Comparison of ENCODE assay signal across 12 mouse cellular contexts in genomic region chr6:72663000-72663399, GRCm38 (mm10). TPM values are rescaled to one million over a fixed set of nuclear protein-coding genes. Genes with fewer than 3 reads are reported as not detected.
DNase-seq lines count a peak whose midpoint lies in the region; ATAC-seq and TF ChIP-seq lines count a peak whose summit lies in the region.
"Had no signal": no experiment of that assay in that cellular context is flagged by ENCODE, and none has a peak within 500 bp of the region (broad histone marks: within the 10 kb centered on the region; RNA-seq: fewer than 3 reads in every experiment).

No protein-coding gene starts in this region.

- TF ChIP-seq EP300 in liver, postnatal 0 days (IDR thresholded peaks at IDR 0.05; ENCODE audit: low read depth) = peak; percentile 23; the same call in 1 of the 2 replicates

- H3K4me1 ChIP-seq in kidney, embryonic 15.5 days = peaks cover 67% of the 10 kb centered on the region
- H3K4me1 ChIP-seq in embryonic fibroblast, embryonic 13.5 days (ENCODE audit: control insufficient read depth, insufficient read depth, low read length) = peaks cover 10% of the 10 kb centered on the region
- H3K4me1 ChIP-seq in intestine, postnatal 0 days (replicated peaks; ENCODE audit: control insufficient read depth, insufficient read depth, low read length) = peaks cover 4% of the 10 kb centered on the region; the same call in 1 of the 2 replicates
- peaks cover 16% of the 10 kb centered on the region for H3K4me1 ChIP-seq in liver, postnatal 0 days (ENCODE audit: insufficient read depth)
- H3K4me1 ChIP-seq: neural tube, embryonic 12.5 days had no signal

- no peak for TF ChIP-seq POLR2A in embryonic fibroblast, embryonic 13.5 days (IDR thresholded peaks at IDR 0.05; ENCODE audit: low read depth, low read length)

- no peak; the same call in 1 of the 2 replicates for ATAC-seq in kidney, embryonic 15.5 days (replicated peaks; ENCODE audit: low FRiP score)
- ATAC-seq in intestine, postnatal 0 days = no peak
- peak; percentile 53; the same call in 1 of the 2 replicates for ATAC-seq in liver, postnatal 0 days
- ATAC-seq in erythroblast, adult 5-6 weeks (replicated peaks; ENCODE audit: low FRiP score, poor library complexity, severe bottlenecking) = no peak

- H3K27ac ChIP-seq in kidney, embryonic 15.5 days = peak overlapping the region; percentile 85
- 0 out of 2 replicates have a peak overlapping the region, but pooled peaks have one; percentile 24 for H3K27ac ChIP-seq in embryonic fibroblast, embryonic 13.5 days (ENCODE audit: insufficient read depth, low read length)
- H3K27ac ChIP-seq in intestine, postnatal 0 days (ENCODE audit: low read depth, low read length) = no peak overlapping the region
- H3K27ac ChIP-seq in liver, postnatal 0 days (ENCODE audit: low read depth) = no peak overlapping the region
- H3K27ac ChIP-seq: neural tube, embryonic 12.5 days had no signal

- H3K9ac ChIP-seq in kidney, embryonic 15.5 days = no peak overlapping the region
- no peak overlapping the region for H3K9ac ChIP-seq in intestine, postnatal 0 days (ENCODE audit: low read depth, low read length)
- H3K9ac ChIP-seq in liver, postnatal 0 days (replicated peaks) = no peak overlapping the region
- H3K9ac ChIP-seq: neural tube, embryonic 12.5 days had no signal

- no peaks in the 10 kb centered on the region for H3K36me3 ChIP-seq in kidney, embryonic 15.5 days
- H3K36me3 ChIP-seq in intestine, postnatal 0 days (ENCODE audit: control insufficient read depth, insufficient read depth) = no peaks in the 10 kb centered on the region
- no peaks in the 10 kb centered on the region for H3K36me3 ChIP-seq in liver, postnatal 0 days (replicated peaks; ENCODE audit: insufficient read depth, low read length)
- H3K36me3 ChIP-seq: neural tube, embryonic 12.5 days had no signal

- no peak for TF ChIP-seq CTCF in embryonic fibroblast, embryonic 13.5 days (IDR thresholded peaks at IDR 0.05; ENCODE audit: borderline replicate concordance, insufficient read depth, low read length)
- peak; percentile 48; the same call in 1 of the 2 replicates for TF ChIP-seq CTCF in intestine, postnatal 0 days (IDR thresholded peaks at IDR 0.05; ENCODE audit: low read depth)
- peak; percentile 40 for TF ChIP-seq CTCF in liver, postnatal 0 days (IDR thresholded peaks at IDR 0.05; ENCODE audit: low read depth)

- no peaks in the 10 kb centered on the region for H3K27me3 ChIP-seq in kidney, embryonic 15.5 days
- no peaks in the 10 kb centered on the region for H3K27me3 ChIP-seq in intestine, postnatal 0 days (replicated peaks; ENCODE audit: control insufficient read depth, insufficient read depth, low read length)
- no peaks in the 10 kb centered on the region for H3K27me3 ChIP-seq in liver, postnatal 0 days (ENCODE audit: insufficient read depth, low read length)
- H3K27me3 ChIP-seq: neural tube, embryonic 12.5 days had no signal

- no peak overlapping the region for H3K4me2 ChIP-seq in kidney, embryonic 15.5 days
- H3K4me2 ChIP-seq in intestine, postnatal 0 days (replicated peaks; ENCODE audit: low read depth) = no peak overlapping the region
- H3K4me2 ChIP-seq in liver, postnatal 0 days (ENCODE audit: low read depth, low read length) = no peak overlapping the region
- H3K4me2 ChIP-seq: neural tube, embryonic 12.5 days had no signal

- WGBS in kidney, embryonic 15.5 days = 23% methylated on average over 1 of the region's 1 CpGs
- WGBS in intestine, postnatal 0 days = 16% methylated on average over 1 of the region's 1 CpGs
- 0% methylated on average over 1 of the region's 1 CpGs for WGBS in liver, postnatal 0 days (ENCODE audit: insufficient replicate concordance)

- no peaks in the 10 kb centered on the region for H3K9me3 ChIP-seq in kidney, embryonic 15.5 days (replicated peaks)
- no peaks in the 10 kb centered on the region for H3K9me3 ChIP-seq in intestine, postnatal 0 days (ENCODE audit: control insufficient read depth)
- no peaks in the 10 kb centered on the region for H3K9me3 ChIP-seq in liver, postnatal 0 days (ENCODE audit: low read length)
- H3K9me3 ChIP-seq: neural tube, embryonic 12.5 days had no signal

- no peak for DNase-seq in kidney, adult 8-10 months
- no peak for DNase-seq in liver, postnatal 0 days
- no peak for DNase-seq in right cerebral cortex, adult 2 months (ENCODE audit: low spot score in 2 of 2)
- no peak for DNase-seq in c-Kit-positive CD71-positive TER-119-positive erythroid progenitor cells, embryonic 14.5 days (ENCODE audit: low spot score)
- DNase-seq: adrenal gland, postnatal 25 days; cerebellum, postnatal 25 days; lung, adult 18-20 months had no signal

- H3K4me3 ChIP-seq in kidney, embryonic 15.5 days (replicated peaks) = no peak overlapping the region
- no peak overlapping the region for H3K4me3 ChIP-seq in embryonic fibroblast, embryonic 13.5 days (ENCODE audit: insufficient read depth, low read length)
- H3K4me3 ChIP-seq in intestine, postnatal 0 days (ENCODE audit: low read depth, low read length) = no peak overlapping the region
- no peak overlapping the region for H3K4me3 ChIP-seq in liver, postnatal 0 days (ENCODE audit: low read depth, low read length)
- H3K4me3 ChIP-seq: neural tube, embryonic 12.5 days had no signal

RNA-seq across cellular contexts. Expression of gene Tgoln1, which starts 46.2 kb away (rescaled TPM):
- polyA plus RNA-seq in kidney, embryonic 15.5 days (2015; fragmentation: Nextera tagmentation; extraction: Ambion mirVana) = 37.5 and 39.5 TPM in 2 replicates
- polyA plus RNA-seq in embryonic fibroblast, embryonic 13.5 days (2011; ENCODE audit: insufficient read length, low read depth, missing spikeins) = 50.0 and 52.7 TPM in 2 replicates
- 133 and 136 TPM in 2 replicates for polyA plus RNA-seq in intestine, postnatal 0 days (2015; fragmentation: Nextera tagmentation; extraction: Ambion mirVana)
- polyA plus RNA-seq in liver, postnatal 0 days (2015; fragmentation: Nextera tagmentation; extraction: Ambion mirVana) = 21.5 and 23.2 TPM in 2 replicates
- total RNA-seq in erythroblast, adult 5-6 weeks (2015; ENCODE audit: low replicate concordance) = 17.9 and 24.9 TPM in 2 replicates
- 19.8 and 20.2 TPM in 2 replicates for total RNA-seq in erythroblast, adult 5-6 weeks (2017; ENCODE audit: low replicate concordance)

Comparison
In these comparisons a context has a peak if more than half of its experiments do, and no peak if none do; other contexts are left out.
1. H3K27ac ChIP-seq: peak in kidney, embryonic 15.5 days (single experiment) and embryonic fibroblast, embryonic 13.5 days (single experiment); none in intestine, postnatal 0 days (single experiment) and liver, postnatal 0 days (single experiment).